Mouse (Mus musculus): ENCODE results near the gene Ces4a. TPM values are rescaled to one million over a fixed set of nuclear protein-coding genes. Genes with fewer than 3 reads are reported as not detected.
"Not testable (repeated sequence)": the region's sequence is repeated elsewhere in the genome, so short reads cannot be mapped to it uniquely, and the experiment has no call there.

The Ces4a gene
- total and polyA plus RNA-seq, 2 experiments from 2014 or later = not detected

DNA sequence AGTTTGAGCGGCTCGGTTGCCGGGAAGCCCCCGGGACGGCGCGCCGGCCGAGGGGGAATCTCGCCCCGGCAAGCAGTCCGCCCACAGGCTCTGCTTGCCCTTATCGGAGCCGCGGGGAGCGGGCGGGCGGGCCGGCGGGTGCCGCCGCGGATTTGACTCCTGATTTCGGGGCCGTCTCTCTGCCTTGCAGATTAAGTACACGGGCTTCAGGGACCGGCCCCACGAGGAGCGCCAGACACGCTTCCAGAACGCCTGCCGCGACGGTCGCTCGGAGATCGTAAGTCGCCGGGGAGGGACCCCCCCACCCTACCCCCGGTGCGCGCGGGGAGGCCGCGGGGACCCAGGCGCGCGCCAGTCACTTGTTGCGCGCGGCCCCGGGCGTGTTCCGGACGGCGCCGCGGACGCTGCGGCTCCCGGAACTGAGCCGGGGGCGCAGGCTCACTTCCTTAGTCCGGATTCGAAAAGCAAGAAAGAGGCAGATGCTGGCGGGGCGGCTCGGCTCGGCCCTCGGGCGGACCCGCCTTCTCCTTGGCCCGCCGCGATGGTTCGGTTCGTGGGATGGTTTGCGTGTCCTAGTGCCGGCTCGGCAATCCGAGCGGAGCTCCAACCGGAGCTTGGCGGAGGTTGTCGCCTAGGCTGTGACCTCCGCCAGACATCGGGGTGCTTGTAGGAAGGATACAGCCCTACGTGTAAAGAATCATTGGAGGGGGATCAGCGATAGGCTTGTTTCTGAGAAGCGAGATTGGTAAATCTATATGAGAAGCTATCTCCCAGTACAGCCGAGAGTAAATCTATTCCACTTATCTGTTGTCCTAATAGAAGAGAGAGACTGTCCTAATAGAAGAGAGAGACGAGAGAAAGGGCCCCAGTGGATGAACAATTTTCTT, 39.8 kb downstream of the Ces4a start:
- WGBS = under 1% methylated on average over 87 of the region's 92 CpGs

DNA sequence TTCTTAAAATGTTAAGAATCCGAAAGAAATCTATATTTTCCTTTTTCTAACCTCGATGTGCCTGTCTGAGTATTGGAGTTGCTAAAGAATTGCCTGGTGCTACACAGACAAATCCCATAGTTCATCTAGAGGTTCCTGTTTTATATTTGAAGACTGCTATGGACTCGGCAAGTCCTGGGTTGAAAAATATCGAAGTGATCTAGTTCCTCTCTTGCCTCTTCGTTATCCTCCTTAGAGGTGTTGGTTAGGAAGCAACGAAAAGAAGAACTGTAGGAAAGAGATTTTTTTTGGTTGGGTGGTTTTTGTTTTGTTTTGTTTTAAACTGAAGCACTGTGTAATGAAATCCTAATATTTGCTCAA, 40.4 kb downstream of the Ces4a start:
- ATAC-seq (ENCODE audit: low FRiP score) (no peak), DNase-seq (ENCODE audit: low spot score) (no peak)
- Histone ChIP-seq H3K9me3 (ENCODE audit: low read length) (no peaks in the 10 kb centered on the region), H3K4me1 (ENCODE audit: insufficient read depth, low read length) (0 out of 2 replicates have a peak, but pooled peaks cover 3% of the 10 kb centered on the region), H3K4me3 (ENCODE audit: low read depth, low read length) (peak overlapping the region; percentile 78), H3K27ac (ENCODE audit: low read depth, low read length) (no peak overlapping the region), H3K27me3 (ENCODE audit: insufficient read depth, low read length) (no peaks in the 10 kb centered on the region), H3K4me2 (ENCODE audit: low read depth, low read length, poor library complexity, severe bottlenecking) (peak overlapping the region; percentile 55), H3K36me3 (ENCODE audit: insufficient read depth, low read length) (no peaks in the 10 kb centered on the region), H3K9ac (replicated peaks; ENCODE audit: low read length, poor library complexity, severe bottlenecking) (peak overlapping the region; percentile 77; the same call in 1 of the 2 replicates)
- WGBS = 21% methylated on average over 6 of the region's 6 CpGs
- no peak for TF ChIP-seq CTCF (IDR thresholded peaks at IDR 0.05)

More for the DNA sequence above, 39.8 kb downstream of the Ces4a start:
- Histone ChIP-seq H3K9ac (replicated peaks; ENCODE audit: low read length, poor library complexity, severe bottlenecking) (peak overlapping the region; percentile 77), H3K27me3 (ENCODE audit: insufficient read depth, low read length) (no peaks in the 10 kb centered on the region), H3K36me3 (ENCODE audit: insufficient read depth, low read length) (no peaks in the 10 kb centered on the region), H3K4me3 (ENCODE audit: low read depth, low read length) (peak overlapping the region; percentile 78), H3K4me2 (ENCODE audit: low read depth, low read length, poor library complexity, severe bottlenecking) (peak overlapping the region; percentile 55), H3K4me1 (ENCODE audit: insufficient read depth, low read length) (0 out of 2 replicates have a peak, but pooled peaks cover 3% of the 10 kb centered on the region), H3K27ac (ENCODE audit: low read depth, low read length) (peak overlapping the region; percentile 83), H3K9me3 (ENCODE audit: low read length) (no peaks in the 10 kb centered on the region)
- DNase-seq (ENCODE audit: low spot score) (peak; percentile 55), ATAC-seq (ENCODE audit: low FRiP score) (peak; percentile 52)
- TF ChIP-seq CTCF (IDR thresholded peaks at IDR 0.05) = no peak

DNA sequence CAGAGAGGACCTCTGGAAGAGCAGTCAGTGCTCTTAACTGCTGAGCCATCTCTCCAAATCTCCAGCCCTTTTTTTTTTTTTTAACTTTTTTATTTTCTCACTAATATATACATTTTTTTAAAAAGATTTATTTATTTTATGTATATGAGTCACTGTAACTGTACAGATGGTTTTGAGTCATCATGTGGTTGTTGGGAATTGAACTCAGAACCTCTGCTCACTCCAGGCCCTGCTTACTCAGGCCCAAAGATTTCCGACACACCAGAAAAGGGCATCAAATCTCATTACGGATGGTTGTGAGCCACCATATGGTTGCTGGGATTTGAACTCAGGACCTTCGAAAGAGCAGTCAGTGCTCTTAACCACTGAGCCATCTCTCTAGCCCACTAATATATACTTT, 43.7 kb downstream of the Ces4a start:
- not testable (repeated sequence) for H3K9ac ChIP-seq (replicated peaks; ENCODE audit: low read length, poor library complexity, severe bottlenecking); DNase-seq (ENCODE audit: low spot score); ATAC-seq (ENCODE audit: low FRiP score); H3K9me3 ChIP-seq (ENCODE audit: low read length); H3K36me3 ChIP-seq (ENCODE audit: insufficient read depth, low read length); H3K4me2 ChIP-seq (ENCODE audit: low read depth, low read length, poor library complexity, severe bottlenecking); H3K27ac ChIP-seq (ENCODE audit: low read depth, low read length); H3K4me3 ChIP-seq (ENCODE audit: low read depth, low read length); H3K27me3 ChIP-seq (ENCODE audit: insufficient read depth, low read length); H3K4me1 ChIP-seq (ENCODE audit: insufficient read depth, low read length)
- WGBS = 95% methylated on average over 3 of the region's 3 CpGs

DNA sequence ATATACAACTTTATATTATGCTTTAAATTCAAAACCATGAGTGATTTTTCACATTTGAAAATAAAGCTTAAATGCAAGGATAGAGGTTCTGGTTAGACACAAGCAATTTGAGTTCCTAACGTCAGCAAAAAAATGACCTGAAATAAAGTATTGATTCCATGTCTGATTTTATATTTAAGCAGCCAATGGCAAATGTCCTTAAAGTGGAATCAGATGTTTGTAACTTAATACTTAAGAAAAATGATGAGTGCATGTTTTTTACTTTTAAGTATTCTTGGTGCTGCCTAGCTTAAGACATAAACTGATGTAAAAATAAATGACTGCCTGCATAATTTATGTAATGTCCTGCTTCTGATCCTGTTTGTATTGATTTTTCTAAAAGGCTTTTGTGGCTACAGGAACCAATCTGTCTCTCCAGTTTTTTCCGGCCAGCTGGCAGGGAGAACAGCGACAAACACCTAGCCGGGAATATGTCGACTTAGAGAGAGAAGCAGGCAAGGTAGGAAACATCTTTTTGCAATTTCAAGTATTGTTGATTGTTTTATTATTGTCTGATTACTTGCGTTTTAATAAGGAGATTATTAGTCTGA, 46.7 kb downstream of the Ces4a start:
- TF ChIP-seq CTCF (IDR thresholded peaks at IDR 0.05) = no peak
- DNase-seq (ENCODE audit: low spot score) (no peak), ATAC-seq (ENCODE audit: low FRiP score) (no peak)
- 0 out of 2 replicates have a peak, but pooled peaks cover under 1% of the 10 kb centered on the region for H3K4me1 ChIP-seq (ENCODE audit: insufficient read depth, low read length)
- WGBS = 82% methylated on average over 6 of the region's 6 CpGs
- no peak overlapping the region for H3K9ac ChIP-seq (replicated peaks; ENCODE audit: low read length, poor library complexity, severe bottlenecking)
- H3K27ac ChIP-seq (ENCODE audit: low read depth, low read length) = no peak overlapping the region
- H3K36me3 ChIP-seq (ENCODE audit: insufficient read depth, low read length) = no peaks in the 10 kb centered on the region
- H3K4me2 ChIP-seq (ENCODE audit: low read depth, low read length, poor library complexity, severe bottlenecking) = no peak overlapping the region
- no peaks in the 10 kb centered on the region for H3K27me3 ChIP-seq (ENCODE audit: insufficient read depth, low read length)
- H3K4me3 ChIP-seq (ENCODE audit: low read depth, low read length) = no peak overlapping the region
- no peaks in the 10 kb centered on the region for H3K9me3 ChIP-seq (ENCODE audit: low read length)

DNA sequence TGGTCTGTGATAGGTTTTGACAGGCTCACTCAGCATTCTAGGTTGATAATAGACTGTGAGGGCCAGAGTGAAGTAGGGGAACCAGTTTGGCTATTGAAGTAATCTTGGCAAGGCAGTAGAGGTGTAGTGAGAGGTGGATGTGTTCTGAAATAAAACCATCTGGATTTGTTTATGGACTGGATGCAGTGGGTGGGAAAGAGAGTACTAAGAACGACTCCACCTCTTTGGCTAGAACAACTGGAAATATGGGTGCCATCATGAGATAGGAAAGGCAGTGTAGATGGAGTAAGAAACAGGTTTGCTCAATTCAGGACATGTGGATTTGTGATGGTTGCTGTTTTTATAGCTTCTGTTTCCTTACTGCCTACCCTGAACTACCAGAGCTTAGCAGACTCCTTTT, 50.6 kb downstream of the Ces4a start:
- H3K36me3 ChIP-seq (ENCODE audit: insufficient read depth, low read length) = no peaks in the 10 kb centered on the region
- no peaks in the 10 kb centered on the region for H3K4me1 ChIP-seq (ENCODE audit: insufficient read depth, low read length)
- H3K9me3 ChIP-seq (ENCODE audit: low read length) = no peaks in the 10 kb centered on the region
- DNase-seq (ENCODE audit: low spot score) = no peak
- H3K27ac ChIP-seq (ENCODE audit: low read depth, low read length) = no peak overlapping the region
- no peak for TF ChIP-seq CTCF (IDR thresholded peaks at IDR 0.05)
- no peak for ATAC-seq (ENCODE audit: low FRiP score)
- H3K27me3 ChIP-seq (ENCODE audit: insufficient read depth, low read length) = no peaks in the 10 kb centered on the region
- H3K4me2 ChIP-seq (ENCODE audit: low read depth, low read length, poor library complexity, severe bottlenecking) = no peak overlapping the region
- 82% methylated on average over 1 of the region's 1 CpGs for WGBS
- no peak overlapping the region for H3K4me3 ChIP-seq (ENCODE audit: low read depth, low read length)
- H3K9ac ChIP-seq (replicated peaks; ENCODE audit: low read length, poor library complexity, severe bottlenecking) = no peak overlapping the region

DNA sequence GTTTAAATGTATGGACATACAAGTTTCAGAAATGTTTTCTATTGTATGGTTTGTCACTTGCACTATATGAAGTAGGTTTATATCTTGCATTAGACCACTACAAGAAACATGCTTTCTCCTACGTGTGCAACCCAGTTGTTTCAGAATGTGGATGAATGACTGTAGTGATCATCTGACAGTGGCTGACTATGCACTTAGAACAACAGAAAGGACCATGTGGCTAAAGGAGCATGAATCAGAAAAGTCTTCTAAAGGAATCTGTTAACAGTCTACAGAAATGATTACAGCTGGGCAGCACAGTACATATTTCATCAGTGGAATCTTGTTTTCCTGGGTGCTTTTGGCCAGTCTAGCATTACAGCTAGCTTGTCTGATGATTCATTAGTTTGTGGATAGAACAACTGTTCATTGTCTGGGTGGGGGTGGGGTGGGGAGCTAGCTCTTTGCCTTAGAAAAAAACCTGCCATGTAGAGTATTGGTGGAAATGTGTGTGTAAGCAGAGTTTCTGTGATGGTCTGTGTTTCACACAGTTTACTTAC, 54.9 kb downstream of the Ces4a start:
- no peak for TF ChIP-seq CTCF (IDR thresholded peaks at IDR 0.05)
- no peak overlapping the region for H3K4me3 ChIP-seq (ENCODE audit: low read depth, low read length)
- no peak overlapping the region for H3K27ac ChIP-seq (ENCODE audit: low read depth, low read length)
- ATAC-seq (ENCODE audit: low FRiP score) (no peak), DNase-seq (ENCODE audit: low spot score) (no peak)
- H3K4me2 ChIP-seq (ENCODE audit: low read depth, low read length, poor library complexity, severe bottlenecking) = no peak overlapping the region
- H3K4me1 ChIP-seq (ENCODE audit: insufficient read depth, low read length) = no peaks in the 10 kb centered on the region
- H3K9me3 ChIP-seq (ENCODE audit: low read length) = no peaks in the 10 kb centered on the region
- WGBS = 73% methylated on average over 1 of the region's 1 CpGs
- H3K36me3 ChIP-seq (ENCODE audit: insufficient read depth, low read length) = no peaks in the 10 kb centered on the region
- H3K27me3 ChIP-seq (ENCODE audit: insufficient read depth, low read length) = no peaks in the 10 kb centered on the region
- no peak overlapping the region for H3K9ac ChIP-seq (replicated peaks; ENCODE audit: low read length, poor library complexity, severe bottlenecking)
